Mouse (Mus musculus): ENCODE measurements around the gene Cmip.

GRCm38 (mm10) chr8:117253390-117254269 lies 3.2 kb upstream of the Cmip start:
- TF ChIP-seq CTCF (IDR thresholded peaks at IDR 0.05; ENCODE audit: borderline replicate concordance, control insufficient read depth, extremely low read depth, insufficient read depth, low read length, poor library complexity) (no peak), POLR2A (IDR thresholded peaks at IDR 0.05; ENCODE audit: control insufficient read depth, extremely low read depth, insufficient read depth, low read length, poor library complexity) (no peak)
